Mouse (Mus musculus) layer of hippocampus, adult 8-10 months (tissue): ENCODE measurements at regions not wholly inside any gene's neighbourhood (a gene's known extent, or its start where the extent isn't known, plus 50 kb on each side); places are given as distances from the start of the nearest gene placed in this dataset.

ENCODE experiments used
- DNase-seq, 2 experiments: peaks; one replicate each; pipeline ENCODE4 v3.0.0; 2022; ENCODE audit warnings: low spot score in 2 of 2

GRCm38 (mm10) chr1:193702707-193703419 lies 332.8 kb upstream of the Camk1g start:
- DNase-seq = peak in 1 of 2 experiments; percentile 48

GRCm38 (mm10) chr1:193700217-193700616 lies 330.1 kb upstream of the Camk1g start:
- DNase-seq = no peak

- peak; percentile 41 to 81 for DNase-seq
These were observed 328.6 kb upstream of the Camk1g start for GRCm38 (mm10) chr1:193698603-193699266.

GRCm38 (mm10) chr1:193697857-193698256 lies 327.8 kb upstream of the Camk1g start:
- DNase-seq = no peak

GRCm38 (mm10) chr1:193697001-193697400 lies 326.9 kb upstream of the Camk1g start:
- DNase-seq = no peak

GRCm38 (mm10) chr1:193692991-193693390 lies 322.9 kb upstream of the Camk1g start:
- DNase-seq = no peak

- DNase-seq = no peak
These were observed 319.5 kb upstream of the Camk1g start for GRCm38 (mm10) chr1:193689601-193690000.

GRCm38 (mm10) chr1:193682917-193683316 lies 312.8 kb upstream of the Camk1g start:
- no peak for DNase-seq

- DNase-seq = no peak
These were observed 308.4 kb upstream of the Camk1g start for GRCm38 (mm10) chr1:193678448-193678847.

- DNase-seq = peak in 1 of 2 experiments; percentile 23
These were observed 303.2 kb upstream of the Camk1g start for GRCm38 (mm10) chr1:193673236-193673830.

- DNase-seq = no peak
These were observed 302.6 kb upstream of the Camk1g start for GRCm38 (mm10) chr1:193672681-193673080.

- DNase-seq = peak; percentile 33 to 39
These were observed 301.7 kb upstream of the Camk1g start for GRCm38 (mm10) chr1:193671816-193672254.

GRCm38 (mm10) chr1:193671046-193671445 lies 300.9 kb upstream of the Camk1g start:
- peak in 1 of 2 experiments; percentile 28 for DNase-seq

- no peak for DNase-seq
These were observed 299.9 kb upstream of the Camk1g start for GRCm38 (mm10) chr1:193670008-193670407.

- DNase-seq = no peak
These were observed 298.7 kb upstream of the Camk1g start for GRCm38 (mm10) chr1:193668841-193669240.

- no peak for DNase-seq
These were observed 295.8 kb upstream of the Camk1g start for GRCm38 (mm10) chr1:193665854-193666253.

- DNase-seq = no peak
These were observed 294.5 kb upstream of the Camk1g start for GRCm38 (mm10) chr1:193664569-193664968.

GRCm38 (mm10) chr1:193663587-193663986 lies 293.5 kb upstream of the Camk1g start:
- no peak for DNase-seq

GRCm38 (mm10) chr1:193662166-193662890 lies 292.2 kb upstream of the Camk1g start:
- no peak for DNase-seq

- no peak for DNase-seq
These were observed 291.3 kb upstream of the Camk1g start for GRCm38 (mm10) chr1:193661377-193661776.

- no peak for DNase-seq
These were observed 285.1 kb upstream of the Camk1g start for GRCm38 (mm10) chr1:193655076-193655677.
